29 mouse cellular contexts compared by ENCODE assay signal in genomic region chr5:120831031-120831430, GRCm38 (mm10). TPM values are rescaled to one million over a fixed set of nuclear protein-coding genes. Genes with fewer than 3 reads are reported as not detected.
DNase-seq lines count a peak whose midpoint lies in the region; ATAC-seq and TF ChIP-seq lines count a peak whose summit lies in the region.
"Had no signal": no experiment of that assay in that cellular context is flagged by ENCODE, and none has a peak within 500 bp of the region (broad histone marks: within the 10 kb centered on the region; RNA-seq: fewer than 3 reads in every experiment).

No protein-coding gene starts in this region.

- no peak overlapping the region for H3K4me2 ChIP-seq in midbrain, postnatal 0 days (ENCODE audit: low read depth, low read length, poor library complexity, severe bottlenecking)
- no peak overlapping the region for H3K4me2 ChIP-seq in stomach, postnatal 0 days (replicated peaks; ENCODE audit: low read depth)
- H3K4me2 ChIP-seq: heart, embryonic 12.5 days; hindbrain, embryonic 14.5 days had no signal

- H3K36me3 ChIP-seq in midbrain, postnatal 0 days (ENCODE audit: insufficient read depth, low read length): no peaks in the 10 kb centered on the region
- no peaks in the 10 kb centered on the region for H3K36me3 ChIP-seq in stomach, postnatal 0 days (ENCODE audit: control insufficient read depth, insufficient read depth, low read length)
- H3K36me3 ChIP-seq: heart, embryonic 12.5 days had no signal

- H3K27ac ChIP-seq in midbrain, postnatal 0 days (ENCODE audit: low read depth, low read length): no peak overlapping the region
- H3K27ac ChIP-seq in stomach, postnatal 0 days (replicated peaks): no peak overlapping the region
- H3K27ac ChIP-seq: hindbrain, embryonic 14.5 days; kidney, postnatal 0 days had no signal

- H3K9ac ChIP-seq in midbrain, postnatal 0 days (replicated peaks; ENCODE audit: low read length, poor library complexity, severe bottlenecking): no peak overlapping the region
- H3K9ac ChIP-seq in stomach, postnatal 0 days (ENCODE audit: low read length): no peak overlapping the region
- H3K9ac ChIP-seq: heart, embryonic 12.5 days; hindbrain, embryonic 14.5 days had no signal

- H3K27me3 ChIP-seq in midbrain, postnatal 0 days (ENCODE audit: insufficient read depth, low read length): no peaks in the 10 kb centered on the region
- no peaks in the 10 kb centered on the region for H3K27me3 ChIP-seq in stomach, postnatal 0 days (ENCODE audit: control insufficient read depth, insufficient read depth, low read length)

- H3K4me1 ChIP-seq in midbrain, postnatal 0 days (ENCODE audit: insufficient read depth, low read length): no peaks in the 10 kb centered on the region
- H3K4me1 ChIP-seq in stomach, postnatal 0 days (replicated peaks; ENCODE audit: control insufficient read depth, insufficient read depth): no peaks in the 10 kb centered on the region
- H3K4me1 ChIP-seq: heart, embryonic 12.5 days had no signal

- WGBS in midbrain, postnatal 0 days: 85% methylated on average over 4 of the region's 4 CpGs
- WGBS in stomach, postnatal 0 days: 77% methylated on average over 4 of the region's 4 CpGs

- DNase-seq in B cell, adult 2 months: peak; percentile 22 to 47
- DNase-seq in CD8-positive naive resting alpha-beta T cell, adult 2 months (ENCODE audit: low read depth in 2 of 2, low spot score in 2 of 2): peak; percentile 10 to 41
- DNase-seq in natural killer cell, adult 2 months (ENCODE audit: low spot score in 2 of 2): peak; percentile 39 to 48
- no peak for DNase-seq in layer of hippocampus, adult 8-10 months (ENCODE audit: low spot score in 2 of 2)
- no peak for DNase-seq in midbrain, postnatal 0 days (ENCODE audit: low spot score)
- DNase-seq in stomach, postnatal 0 days (ENCODE audit: low spot score): no peak
- no peak for DNase-seq in left cerebral cortex, adult 11 months (ENCODE audit: low spot score)
- DNase-seq: adrenal gland, postnatal 25 days; cerebellum, adult 11 months; cerebellum, postnatal 25 days; heart, adult 11 months; kidney, adult 18-20 months; layer of hippocampus, postnatal 36 days; left cerebral cortex, postnatal 4 days; liver; midbrain, embryonic 14.5 days; retina, postnatal 1 day; right cerebral cortex, postnatal 4 days had no signal

- TF ChIP-seq CTCF in midbrain, postnatal 0 days (IDR thresholded peaks at IDR 0.05): no peak
- no peak for TF ChIP-seq CTCF in stomach, postnatal 0 days (IDR thresholded peaks at IDR 0.05; ENCODE audit: low read depth)

- H3K9me3 ChIP-seq in midbrain, postnatal 0 days (ENCODE audit: low read length): no peaks in the 10 kb centered on the region
- H3K9me3 ChIP-seq in stomach, postnatal 0 days (ENCODE audit: control insufficient read depth, low read length): no peaks in the 10 kb centered on the region

- H3K4me3 ChIP-seq in midbrain, postnatal 0 days (ENCODE audit: low read depth, low read length): no peak overlapping the region
- H3K4me3 ChIP-seq in stomach, postnatal 0 days (ENCODE audit: low read depth, low read length): no peak overlapping the region
- H3K4me3 ChIP-seq: heart, embryonic 12.5 days; megakaryocyte, embryonic 14.5 days had no signal

- peak; percentile 80 to 85 for ATAC-seq in hematopoietic stem cell, adult 5-6 weeks (replicated peaks in 1 of 2; ENCODE audit: insufficient read depth in 1 of 2, low FRiP score in 2 of 2, low TSS enrichment in 1 of 2, low read depth in 1 of 2, poor library complexity in 2 of 2, severe bottlenecking in 2 of 2)
- ATAC-seq in midbrain, postnatal 0 days (ENCODE audit: low FRiP score): no peak
- no peak for ATAC-seq in stomach, postnatal 0 days (ENCODE audit: low FRiP score, low TSS enrichment)
- ATAC-seq: lung, postnatal 0 days had no signal

- no peak for TF ChIP-seq EP300 in stomach, postnatal 0 days (optimal IDR thresholded peaks at IDR 0.05)

RNA-seq across cellular contexts. Expression of gene Oas1f, which starts 16.1 kb away (rescaled TPM):
- total RNA-seq in hematopoietic stem cell, adult 5-6 weeks (2017): not detected in 2 replicates
- total RNA-seq in layer of hippocampus, adult 8-10 months (2022): not detected
- total RNA-seq in midbrain, postnatal 0 days (2014; rRNA removed): not detected in 2 replicates
- polyA plus RNA-seq in midbrain, postnatal 0 days (2015; fragmentation: Nextera tagmentation; extraction: Ambion mirVana): not detected in 2 replicates
- polyA plus RNA-seq in stomach, postnatal 0 days (2015; fragmentation: Nextera tagmentation; extraction: Ambion mirVana): not detected in 2 replicates
- total RNA-seq: adrenal gland, postnatal 25 days; gastrocnemius, adult 8-10 months; heart, postnatal 25 days; layer of hippocampus, adult 18-20 months; layer of hippocampus, postnatal 36 days; left cerebral cortex, postnatal 4 days had no signal
- polyA plus RNA-seq: forebrain, embryonic 11.5 days; heart, embryonic 12.5 days; hindbrain, embryonic 14.5 days; liver, embryonic 16.5 days; lung, postnatal 0 days; midbrain, embryonic 14.5 days had no signal

RNA-seq across cellular contexts. Expression of gene Oas1c, which starts 18.7 kb away (rescaled TPM):
- total RNA-seq in hematopoietic stem cell, adult 5-6 weeks (2017): 2.0 and 10.4 TPM in 2 replicates
- 1 to 10 TPM in 1 of 4 experiments, under 1 TPM in 3; 0.12 to 1.2 (median 0.65) TPM for total RNA-seq in layer of hippocampus, adult 8-10 months (2022)
- total RNA-seq in midbrain, postnatal 0 days (2014; rRNA removed): 0.71 and 0.99 TPM in 2 replicates
- 0.59 and 0.62 TPM in 2 replicates for polyA plus RNA-seq in midbrain, postnatal 0 days (2015; fragmentation: Nextera tagmentation; extraction: Ambion mirVana)
- 1.1 and 1.2 TPM in 2 replicates for polyA plus RNA-seq in stomach, postnatal 0 days (2015; fragmentation: Nextera tagmentation; extraction: Ambion mirVana)

RNA-seq across cellular contexts. Expression of gene Oas1h, which starts 30.2 kb away (rescaled TPM):
- total RNA-seq in hematopoietic stem cell, adult 5-6 weeks (2017): not detected in 2 replicates
- total RNA-seq in layer of hippocampus, adult 8-10 months (2022): not detected
- not detected in 2 replicates for total RNA-seq in midbrain, postnatal 0 days (2014; rRNA removed)
- not detected in 2 replicates for polyA plus RNA-seq in midbrain, postnatal 0 days (2015; fragmentation: Nextera tagmentation; extraction: Ambion mirVana)
- polyA plus RNA-seq in stomach, postnatal 0 days (2015; fragmentation: Nextera tagmentation; extraction: Ambion mirVana): not detected in 2 replicates
- total RNA-seq: adrenal gland, postnatal 25 days; gastrocnemius, adult 8-10 months; heart, postnatal 25 days; layer of hippocampus, adult 18-20 months; layer of hippocampus, postnatal 36 days; left cerebral cortex, postnatal 4 days had no signal
- polyA plus RNA-seq: forebrain, embryonic 11.5 days; heart, embryonic 12.5 days; hindbrain, embryonic 14.5 days; liver, embryonic 16.5 days; lung, postnatal 0 days; midbrain, embryonic 14.5 days had no signal

RNA-seq across cellular contexts. Expression of gene Oas1e, which starts 35.7 kb away (rescaled TPM):
- total RNA-seq in hematopoietic stem cell, adult 5-6 weeks (2017): 0.19 and 0.30 TPM in 2 replicates
- total RNA-seq in layer of hippocampus, adult 8-10 months (2022): not detected
- 0.28 and 1.0 TPM in 2 replicates for total RNA-seq in midbrain, postnatal 0 days (2014; rRNA removed)
- polyA plus RNA-seq in midbrain, postnatal 0 days (2015; fragmentation: Nextera tagmentation; extraction: Ambion mirVana): 0.49 and 0.68 TPM in 2 replicates
- not detected in 2 replicates for polyA plus RNA-seq in stomach, postnatal 0 days (2015; fragmentation: Nextera tagmentation; extraction: Ambion mirVana)
- total RNA-seq: adrenal gland, postnatal 25 days; gastrocnemius, adult 8-10 months; heart, postnatal 25 days; layer of hippocampus, adult 18-20 months; layer of hippocampus, postnatal 36 days; left cerebral cortex, postnatal 4 days had no signal
- polyA plus RNA-seq: forebrain, embryonic 11.5 days; heart, embryonic 12.5 days; kidney, postnatal 0 days had no signal

RNA-seq across cellular contexts. Expression of gene Oas3, which starts 53.6 kb away (rescaled TPM):
- total RNA-seq in hematopoietic stem cell, adult 5-6 weeks (2017): 8.6 and 13.6 TPM in 2 replicates
- under 1 TPM in 2 of 4 experiments, not detected in 2; 0.09 to 0.30 TPM for total RNA-seq in layer of hippocampus, adult 8-10 months (2022)
- total RNA-seq in midbrain, postnatal 0 days (2014; rRNA removed): 0.80 and 1.3 TPM in 2 replicates
- polyA plus RNA-seq in midbrain, postnatal 0 days (2015; fragmentation: Nextera tagmentation; extraction: Ambion mirVana): 0.54 and 0.57 TPM in 2 replicates
- polyA plus RNA-seq in stomach, postnatal 0 days (2015; fragmentation: Nextera tagmentation; extraction: Ambion mirVana): 0.40 and 0.41 TPM in 2 replicates
- total RNA-seq: gastrocnemius, adult 8-10 months; layer of hippocampus, adult 18-20 months; layer of hippocampus, postnatal 36 days had no signal

Comparison
In these comparisons a context has a peak if more than half of its experiments do, and no peak if none do; other contexts are left out.
1. DNase-seq: peak in B cell, adult 2 months (2 of 2), CD8-positive naive resting alpha-beta T cell, adult 2 months (2 of 2) and natural killer cell, adult 2 months (2 of 2); none in layer of hippocampus, adult 8-10 months (0 of 2), midbrain, postnatal 0 days (single experiment), stomach, postnatal 0 days (single experiment) and left cerebral cortex, adult 11 months (single experiment).
2. ATAC-seq: peak in hematopoietic stem cell, adult 5-6 weeks (2 of 2); none in midbrain, postnatal 0 days (single experiment) and stomach, postnatal 0 days (single experiment).